Mouse (Mus musculus) embryonic facial prominence, embryonic 13.5 days (tissue): Measurements from ENCODE around the gene Gramd4. TPM values are rescaled to one million over a fixed set of nuclear protein-coding genes. Genes with fewer than 3 reads are reported as not detected.

ENCODE experiments used
- ATAC-seq: fragments of 200-750 bp; cut with Nextera tagmentation; 2 replicates; pipeline ENCODE4 v1.8.0; 2017; ENCODE audit warnings: low read depth; ENCODE audit not compliant: insufficient number of reproducible peaks, insufficient read depth, low FRiP score, low TSS enrichment
- H3K27ac ChIP-seq: fragments of 300-500 bp; sonication (generic); 2 replicates; pipeline ENCODE4 v1.5.1; 2015; ENCODE audit warnings: moderate library complexity, mild to moderate bottlenecking, inconsistent platforms
- H3K27me3 ChIP-seq: fragments of 300-500 bp; sonication (generic); 2 replicates; pipeline ENCODE4 v1.6.1; 2015; ENCODE audit warnings: mild to moderate bottlenecking, inconsistent platforms
- H3K36me3 ChIP-seq: fragments of 300-500 bp; sonication (generic); 2 replicates; pipeline ENCODE4 v1.6.1; 2015; ENCODE audit warnings: mild to moderate bottlenecking, inconsistent platforms
- H3K4me1 ChIP-seq: fragments of 300-500 bp; sonication (generic); 2 replicates; pipeline ENCODE4 v1.6.1; 2015; ENCODE audit warnings: inconsistent platforms
- H3K4me2 ChIP-seq: fragments of 300-500 bp; sonication (generic); 2 replicates; pipeline ENCODE4 v1.6.1; 2015; ENCODE audit warnings: moderate library complexity, mild to moderate bottlenecking, inconsistent platforms
- H3K4me3 ChIP-seq: fragments of 300-500 bp; sonication (generic); 2 replicates; pipeline ENCODE4 v1.5.1; 2015; ENCODE audit warnings: mild to moderate bottlenecking, inconsistent platforms
- H3K9ac ChIP-seq: fragments of 300-500 bp; sonication (generic); 2 replicates; pipeline ENCODE4 v1.6.1; 2015; ENCODE audit warnings: mild to moderate bottlenecking, inconsistent platforms
- H3K9me3 ChIP-seq: fragments of 300-500 bp; sonication (generic); 2 replicates; pipeline ENCODE4 v1.6.1; 2016; ENCODE audit warnings: inconsistent platforms
- WGBS: fragments of 180-500 bp; shearing (Covaris S2); methylation state at CpG from one replicate; pipeline ENCODE4 v1.1.7; 2015; ENCODE audit warnings: mixed read lengths; 5-methylcytosine and 5-hydroxymethylcytosine counted together
- polyA plus RNA-seq: library from polyadenylated mRNA; unstranded; fragments of >200 nt; fragmentation: Nextera tagmentation; extraction: Ambion mirVana; gene quantifications from 2 replicates; pipeline ENCODE4 v1.2.1, GENCODE M21; 2015

The Gramd4 gene
- polyA plus RNA-seq, 1 experiment from 2014 or later, result 14.6 TPM

GRCm38 (mm10) chr15:86061221-86061620 lies 3.7 kb downstream of the Gramd4 start:
- no peak overlapping the region for H3K4me3 ChIP-seq
- H3K4me2 ChIP-seq, result 0 out of 2 replicates have a peak overlapping the region, but pooled peaks have one; percentile 84
- no peak for ATAC-seq
- no peak overlapping the region for H3K27ac ChIP-seq
- no peaks in the 10 kb centered on the region for H3K27me3 ChIP-seq
- H3K4me1 ChIP-seq, result peaks cover 44% of the 10 kb centered on the region
- 0 out of 2 replicates have a peak, but pooled peaks cover 3% of the 10 kb centered on the region for H3K36me3 ChIP-seq
- H3K9me3 ChIP-seq, result no peaks in the 10 kb centered on the region
- 87% methylated on average over 7 of the region's 7 CpGs for WGBS
- H3K9ac ChIP-seq, result peak overlapping the region; percentile 22; the same call in 1 of the 2 replicates

GRCm38 (mm10) chr15:86061848-86062481 lies 4.5 kb downstream of the Gramd4 start:
- no peak overlapping the region for H3K4me2 ChIP-seq

GRCm38 (mm10) chr15:86064191-86064849 lies 6.8 kb downstream of the Gramd4 start:
- no peak for ATAC-seq
- Histone ChIP-seq H3K36me3 (0 out of 2 replicates have a peak, but pooled peaks cover 3% of the 10 kb centered on the region), H3K4me3 (no peak overlapping the region), H3K27ac (no peak overlapping the region), H3K9me3 (no peaks in the 10 kb centered on the region), H3K9ac (no peak overlapping the region), H3K27me3 (no peaks in the 10 kb centered on the region), H3K4me1 (peaks cover 54% of the 10 kb centered on the region), H3K4me2 (no peak overlapping the region)
- 86% methylated on average over 8 of the region's 8 CpGs for WGBS

More at GRCm38 (mm10) chr15:86061848-86062481, 4.5 kb downstream of the Gramd4 start:
- Histone ChIP-seq H3K27ac (no peak overlapping the region), H3K4me1 (peaks cover 46% of the 10 kb centered on the region), H3K9ac (peak overlapping the region; percentile 22; the same call in 1 of the 2 replicates), H3K4me3 (no peak overlapping the region), H3K9me3 (no peaks in the 10 kb centered on the region), H3K27me3 (no peaks in the 10 kb centered on the region), H3K36me3 (0 out of 2 replicates have a peak, but pooled peaks cover 3% of the 10 kb centered on the region)
- no peak for ATAC-seq
- 54% methylated on average over 6 of the region's 6 CpGs for WGBS

- WGBS, result 86% methylated on average over 3 of the region's 3 CpGs
- no peak overlapping the region for H3K9ac ChIP-seq
- no peak overlapping the region for H3K4me3 ChIP-seq
- 0 out of 2 replicates have a peak, but pooled peaks cover 3% of the 10 kb centered on the region for H3K36me3 ChIP-seq
- H3K27me3 ChIP-seq, result no peaks in the 10 kb centered on the region
- peaks cover 53% of the 10 kb centered on the region for H3K4me1 ChIP-seq
- no peak for ATAC-seq
- no peak overlapping the region for H3K27ac ChIP-seq
- H3K9me3 ChIP-seq, result no peaks in the 10 kb centered on the region
- no peak overlapping the region for H3K4me2 ChIP-seq
Measured at GRCm38 (mm10) chr15:86064850-86065229, 7.3 kb downstream of the Gramd4 start.

- no peaks in the 10 kb centered on the region for H3K27me3 ChIP-seq
- no peak overlapping the region for H3K4me3 ChIP-seq
- 0 out of 2 replicates have a peak, but pooled peaks cover 3% of the 10 kb centered on the region for H3K36me3 ChIP-seq
- no peak overlapping the region for H3K27ac ChIP-seq
- no peak overlapping the region for H3K4me2 ChIP-seq
- H3K4me1 ChIP-seq, result peaks cover 53% of the 10 kb centered on the region
- ATAC-seq, result no peak
- H3K9me3 ChIP-seq, result no peaks in the 10 kb centered on the region
- WGBS, result 90% methylated on average over 4 of the region's 4 CpGs
- no peak overlapping the region for H3K9ac ChIP-seq
Measured at GRCm38 (mm10) chr15:86065367-86065766, 7.9 kb downstream of the Gramd4 start.

- Histone ChIP-seq H3K4me3 (no peak overlapping the region), H3K9ac (no peak overlapping the region), H3K9me3 (no peaks in the 10 kb centered on the region), H3K4me1 (peaks cover 44% of the 10 kb centered on the region), H3K4me2 (no peak overlapping the region), H3K36me3 (0 out of 2 replicates have a peak, but pooled peaks cover 3% of the 10 kb centered on the region), H3K27me3 (no peaks in the 10 kb centered on the region), H3K27ac (no peak overlapping the region)
- ATAC-seq, result no peak
- 73% methylated on average over 14 of the region's 14 CpGs for WGBS
Measured at GRCm38 (mm10) chr15:86066836-86067580, 9.5 kb downstream of the Gramd4 start.

GRCm38 (mm10) chr15:86067581-86067910 lies 10.1 kb downstream of the Gramd4 start:
- no peaks in the 10 kb centered on the region for H3K9me3 ChIP-seq
- 81% methylated on average over 6 of the region's 6 CpGs for WGBS
- H3K4me3 ChIP-seq, result no peak overlapping the region
- H3K4me2 ChIP-seq, result no peak overlapping the region
- no peak for ATAC-seq
- no peak overlapping the region; the same call in 1 of the 2 replicates for H3K9ac ChIP-seq
- H3K36me3 ChIP-seq, result 0 out of 2 replicates have a peak, but pooled peaks cover 3% of the 10 kb centered on the region
- peaks cover 40% of the 10 kb centered on the region for H3K4me1 ChIP-seq
- H3K27ac ChIP-seq, result 0 out of 2 replicates have a peak overlapping the region, but pooled peaks have one; percentile 1
- H3K27me3 ChIP-seq, result no peaks in the 10 kb centered on the region

GRCm38 (mm10) chr15:86067941-86068495 lies 10.5 kb downstream of the Gramd4 start:
- Histone ChIP-seq H3K9ac (no peak overlapping the region; the same call in 1 of the 2 replicates), H3K27ac (0 out of 2 replicates have a peak overlapping the region, but pooled peaks have one; percentile 1), H3K36me3 (0 out of 2 replicates have a peak, but pooled peaks cover 3% of the 10 kb centered on the region), H3K4me1 (peaks cover 40% of the 10 kb centered on the region), H3K4me2 (no peak overlapping the region), H3K4me3 (no peak overlapping the region), H3K9me3 (no peaks in the 10 kb centered on the region), H3K27me3 (no peaks in the 10 kb centered on the region)
- ATAC-seq, result no peak
- 82% methylated on average over 4 of the region's 4 CpGs for WGBS

GRCm38 (mm10) chr15:86069011-86069791 lies 11.7 kb downstream of the Gramd4 start:
- no peaks in the 10 kb centered on the region for H3K27me3 ChIP-seq
- H3K36me3 ChIP-seq, result 0 out of 2 replicates have a peak, but pooled peaks cover 3% of the 10 kb centered on the region
- no peak overlapping the region for H3K4me3 ChIP-seq
- H3K27ac ChIP-seq, result no peak overlapping the region
- H3K4me1 ChIP-seq, result peaks cover 40% of the 10 kb centered on the region
- ATAC-seq, result no peak
- no peaks in the 10 kb centered on the region for H3K9me3 ChIP-seq
- no peak overlapping the region for H3K9ac ChIP-seq
- WGBS, result 84% methylated on average over 10 of the region's 10 CpGs
- H3K4me2 ChIP-seq, result no peak overlapping the region

GRCm38 (mm10) chr15:86070368-86070767 lies 12.9 kb downstream of the Gramd4 start:
- WGBS, result 65% methylated on average over 11 of the region's 11 CpGs
- Histone ChIP-seq H3K9ac (no peak overlapping the region), H3K27ac (no peak overlapping the region), H3K27me3 (no peaks in the 10 kb centered on the region), H3K9me3 (no peaks in the 10 kb centered on the region), H3K4me1 (peaks cover 43% of the 10 kb centered on the region), H3K36me3 (0 out of 2 replicates have a peak, but pooled peaks cover 3% of the 10 kb centered on the region), H3K4me2 (no peak overlapping the region), H3K4me3 (no peak overlapping the region)
- no peak for ATAC-seq
